Mouse (Mus musculus) megakaryocyte, embryonic 14.5 days (primary cell): ENCODE results near the gene Snorc.

Experiments used
- FLI1 ChIP-seq: IDR thresholded peaks from 2 replicates; pipeline ENCODE4 v1.6.1; 2012; ENCODE audit warnings: low read length, inconsistent platforms, mixed read lengths
- GATA1 ChIP-seq: IDR thresholded peaks from 3 replicates; pipeline ENCODE4 v1.6.1; 2012; ENCODE audit warnings: mixed read lengths, low read length, inconsistent platforms, borderline replicate concordance

DNA sequence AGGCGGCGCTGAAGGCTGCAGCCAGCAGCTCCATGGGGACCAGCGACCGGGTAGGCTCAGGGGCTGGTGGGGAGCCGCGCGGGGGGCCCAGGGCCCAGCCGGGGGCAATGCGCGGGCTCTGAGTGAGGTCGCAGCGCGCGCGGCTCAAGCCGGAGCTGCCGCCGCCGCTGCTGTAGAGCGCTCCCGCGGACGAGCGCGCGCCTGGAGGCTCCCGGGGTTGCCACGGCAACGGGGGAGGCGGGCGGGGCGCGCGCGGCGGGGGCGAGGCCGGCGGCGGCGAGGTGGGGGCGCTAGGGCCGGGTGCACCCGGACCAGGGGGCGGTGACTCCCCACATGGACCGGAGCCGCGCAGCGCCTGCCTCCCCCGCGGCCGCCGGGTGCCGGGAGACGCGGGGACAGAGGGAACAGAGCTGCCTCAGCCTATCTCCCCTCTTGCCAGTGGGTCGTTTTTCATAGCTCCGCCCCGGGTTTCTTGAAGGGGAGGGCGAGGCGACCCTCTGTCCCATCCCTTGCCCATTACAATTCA is 40.2 kb downstream of the Snorc start:
- TF ChIP-seq GATA1 (no peak), FLI1 (no peak)
